Mouse (Mus musculus): ENCODE results near the gene Ablim1.

The Ablim1 gene

GRCm38 (mm10) chr19:57221684-57222235 lies 93.0 kb downstream of the Ablim1 start:
- DNase-seq (ENCODE audit: low spot score) = no peak

- DNase-seq (ENCODE audit: low spot score) = no peak
Measured at GRCm38 (mm10) chr19:57219758-57220157, 95.0 kb downstream of the Ablim1 start.

GRCm38 (mm10) chr19:57217161-57217560 lies 97.6 kb downstream of the Ablim1 start:
- DNase-seq (ENCODE audit: low spot score) = no peak

GRCm38 (mm10) chr19:57215527-57215926 lies 99.2 kb downstream of the Ablim1 start:
- DNase-seq (ENCODE audit: low spot score) = no peak

- DNase-seq (ENCODE audit: low spot score) = no peak
Measured at GRCm38 (mm10) chr19:57212406-57212805, 102.3 kb downstream of the Ablim1 start.

- DNase-seq (ENCODE audit: low spot score) = no peak
Measured at GRCm38 (mm10) chr19:57211444-57212111, 103.1 kb downstream of the Ablim1 start.

- DNase-seq (ENCODE audit: low spot score) = no peak
Measured at GRCm38 (mm10) chr19:57210924-57211323, 103.8 kb downstream of the Ablim1 start.

DNA sequence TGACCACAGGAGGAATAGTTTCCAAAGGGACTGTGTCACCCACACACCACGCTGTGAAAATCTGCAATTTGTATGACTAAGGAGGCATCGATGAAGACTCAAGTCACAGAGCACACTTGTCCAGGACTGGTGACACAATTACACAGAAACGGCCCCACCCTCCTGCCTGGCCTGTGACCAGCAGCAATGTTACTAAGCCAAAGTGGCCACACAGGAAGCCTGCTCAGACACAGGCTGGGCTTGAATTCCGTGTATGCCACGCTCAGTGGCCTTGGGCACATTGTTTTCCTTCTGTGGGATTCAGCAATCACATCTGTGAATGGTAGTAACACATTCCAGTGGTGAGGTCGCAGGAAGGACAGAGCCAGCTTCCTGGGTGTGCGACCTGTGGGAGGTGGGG lies 110.6 kb downstream of the Ablim1 start:
- no peak for DNase-seq (ENCODE audit: low spot score)

DNA sequence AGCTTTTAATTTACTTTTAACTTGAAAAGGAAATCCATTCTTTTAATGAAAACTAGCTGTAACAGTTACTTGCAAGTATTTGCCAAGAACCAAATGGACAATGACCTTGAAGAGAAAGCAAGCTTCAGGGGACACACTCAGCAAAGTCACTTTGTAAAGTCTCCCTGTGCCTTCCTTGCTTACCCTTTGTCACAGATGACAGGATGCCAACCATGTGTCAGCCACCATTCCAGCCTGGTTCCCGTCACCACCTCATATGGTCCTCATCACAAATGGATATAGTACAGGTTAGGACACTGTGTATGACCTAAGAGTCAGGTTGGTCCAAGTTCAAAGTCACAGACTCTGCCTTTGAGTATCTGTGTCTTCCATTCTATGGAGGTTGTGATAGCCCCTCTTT lies 112.2 kb downstream of the Ablim1 start:
- DNase-seq (ENCODE audit: low spot score) = no peak

DNA sequence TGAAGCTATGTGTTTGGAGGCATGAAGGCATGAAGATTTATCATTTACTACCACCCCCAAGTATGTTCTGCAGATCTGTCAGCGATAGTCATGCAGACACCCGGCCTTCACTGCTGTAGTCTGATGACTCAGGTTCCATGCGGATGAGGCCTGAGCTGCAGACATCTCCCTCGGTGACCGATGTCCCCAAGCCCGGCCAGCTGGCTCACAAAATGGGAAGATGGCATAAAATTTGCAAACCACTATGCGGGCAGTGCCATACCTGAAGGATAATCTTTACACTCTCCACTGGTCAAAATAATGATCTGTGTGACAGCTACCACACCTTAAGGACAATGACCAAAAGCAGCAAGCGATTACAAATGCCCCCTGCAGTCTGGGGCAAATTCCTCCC lies 113.6 kb downstream of the Ablim1 start:
- no peak for DNase-seq (ENCODE audit: low spot score)

DNA sequence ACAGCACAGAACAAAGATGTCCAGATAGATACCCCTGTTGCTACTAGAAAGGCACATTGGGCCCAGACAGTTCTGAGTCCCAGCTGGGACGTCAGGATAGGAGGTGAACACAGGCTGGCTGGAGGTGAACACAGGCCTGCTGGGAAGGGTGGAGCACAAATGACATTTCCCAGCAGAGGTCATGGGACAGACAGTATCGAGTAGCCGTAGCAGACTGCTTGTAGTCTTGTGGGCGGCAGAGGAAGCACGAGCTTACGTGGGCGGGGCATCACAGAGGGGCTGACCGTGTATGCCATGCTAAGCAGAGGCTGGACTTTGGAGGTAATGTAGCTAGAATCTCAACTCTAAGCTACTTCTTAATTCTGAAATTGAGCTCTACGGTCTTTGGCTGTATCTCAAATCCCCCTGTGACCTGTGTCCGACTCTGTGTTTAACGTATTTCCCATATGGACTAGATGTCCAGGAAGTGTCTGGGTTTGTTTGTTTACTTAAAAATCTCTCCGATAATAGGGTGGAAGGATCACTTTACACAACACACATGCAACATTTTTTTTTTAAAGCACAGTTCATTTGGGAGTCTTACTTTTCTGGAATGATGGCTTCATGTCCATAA lies 114.1 kb downstream of the Ablim1 start:
- peak; percentile 50 for DNase-seq (ENCODE audit: low spot score)

- DNase-seq (ENCODE audit: low spot score) = peak; percentile 67
Measured at GRCm38 (mm10) chr19:57199361-57199760, 115.4 kb downstream of the Ablim1 start.

DNA sequence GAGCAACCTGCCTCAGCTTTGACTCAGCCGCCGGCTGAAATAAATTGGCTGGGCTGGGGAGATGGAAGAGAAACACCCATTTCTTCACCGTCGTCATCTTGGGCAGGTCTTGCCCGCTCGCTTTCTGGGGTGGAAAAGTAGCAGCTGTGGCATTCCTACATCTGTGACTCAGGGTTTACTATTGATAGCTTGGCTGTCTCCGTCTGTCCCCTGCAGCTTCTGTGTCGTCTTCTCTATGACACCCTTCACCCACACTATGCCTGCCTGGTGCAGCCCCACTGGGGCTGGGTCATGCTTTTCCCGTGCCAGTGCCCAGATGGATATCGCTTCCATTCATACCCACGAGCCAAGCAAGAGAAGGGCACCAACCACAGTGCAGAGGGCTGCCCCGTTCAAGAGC lies 116.2 kb downstream of the Ablim1 start:
- DNase-seq (ENCODE audit: low spot score) = peak; percentile 12

DNA sequence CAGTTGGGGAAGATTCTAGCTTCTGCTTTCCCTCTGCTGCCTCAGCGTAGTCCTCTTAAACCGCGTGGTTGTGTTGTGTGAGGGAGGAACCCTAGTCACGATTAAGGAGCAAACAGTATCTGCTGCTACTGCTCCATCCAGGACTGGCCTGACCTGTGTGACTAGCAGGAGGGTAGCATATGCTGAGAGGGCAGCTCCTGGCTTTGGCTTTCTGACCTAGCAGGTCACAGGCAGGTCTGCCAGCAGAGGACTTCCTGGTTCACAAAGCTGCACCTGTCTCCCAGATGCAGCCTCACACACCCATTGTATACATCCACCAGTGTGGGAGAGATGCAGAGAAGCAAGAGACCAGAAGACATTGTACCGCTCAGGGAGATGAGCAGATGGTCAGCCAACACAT lies 116.7 kb downstream of the Ablim1 start:
- peak; percentile 16 for DNase-seq (ENCODE audit: low spot score)

- peak; percentile 54 for DNase-seq (ENCODE audit: low spot score)
Measured at GRCm38 (mm10) chr19:57197043-57197817, 117.5 kb downstream of the Ablim1 start.

DNA sequence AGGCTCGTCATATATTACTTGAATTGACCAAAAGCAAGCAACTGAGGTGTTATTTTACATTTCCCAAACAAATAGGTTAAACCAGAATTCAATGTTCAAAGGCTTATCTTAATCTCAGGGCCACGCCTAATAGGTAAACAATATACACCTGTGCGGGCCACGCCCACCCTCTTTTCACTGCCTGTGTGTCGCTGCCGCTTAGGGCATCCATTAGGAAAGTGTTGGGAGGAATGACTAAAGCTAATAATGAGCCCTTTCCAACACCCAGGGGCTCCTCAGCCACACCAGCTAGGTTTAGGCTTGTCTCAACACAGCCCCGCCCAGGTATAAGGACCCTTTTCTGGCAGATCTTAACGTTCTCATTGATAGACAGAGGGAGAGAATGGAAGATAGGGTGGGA lies 118.1 kb downstream of the Ablim1 start:
- no peak for DNase-seq (ENCODE audit: low spot score)

GRCm38 (mm10) chr19:57195169-57195930 lies 119.4 kb downstream of the Ablim1 start:
- no peak for DNase-seq (ENCODE audit: low spot score)

- DNase-seq (ENCODE audit: low spot score) = peak; percentile 63
Measured at GRCm38 (mm10) chr19:57193958-57194357, 120.8 kb downstream of the Ablim1 start.

GRCm38 (mm10) chr19:57193382-57193781 lies 121.3 kb downstream of the Ablim1 start:
- DNase-seq (ENCODE audit: low spot score) = no peak

GRCm38 (mm10) chr19:57191109-57191508 lies 123.6 kb downstream of the Ablim1 start:
- no peak for DNase-seq (ENCODE audit: low spot score)

DNA sequence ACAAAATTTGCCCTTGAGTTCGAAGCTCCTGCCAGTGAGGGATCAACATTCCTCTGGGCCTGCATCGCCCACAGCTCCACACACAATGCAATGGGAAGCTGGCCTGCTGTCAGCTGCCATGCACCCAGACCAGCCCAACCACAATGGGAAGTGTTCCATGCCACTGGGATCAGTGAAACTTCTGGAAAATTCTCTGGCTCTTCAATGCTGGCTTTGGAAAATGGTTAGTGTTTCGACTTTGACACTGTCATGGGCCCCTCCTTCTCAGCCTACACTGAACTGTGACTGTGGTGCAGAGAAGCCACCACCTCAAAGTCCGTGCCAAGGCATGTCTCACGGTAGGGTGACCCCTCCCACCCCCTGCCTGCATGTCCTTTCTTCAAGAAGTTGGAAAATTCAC lies 125.3 kb downstream of the Ablim1 start:
- DNase-seq (ENCODE audit: low spot score) = no peak

DNA sequence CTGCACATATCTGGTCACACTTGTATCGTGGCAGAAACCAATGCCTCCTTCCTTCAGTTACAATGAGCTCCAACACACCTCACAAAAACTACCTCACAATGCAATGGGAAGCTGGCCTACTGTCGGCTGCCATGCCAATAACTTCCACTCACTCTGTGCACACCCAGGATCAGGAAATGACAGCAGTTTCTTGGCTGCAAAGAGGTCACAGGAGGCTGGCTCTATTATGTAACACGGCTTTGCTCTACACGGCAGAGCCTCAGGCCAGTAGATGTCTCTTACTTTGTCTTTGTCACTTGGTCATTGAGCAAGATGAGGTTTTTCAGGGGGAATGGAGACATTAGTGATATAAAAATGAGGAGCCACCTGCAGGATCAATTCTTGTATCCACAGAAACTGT lies 126.2 kb downstream of the Ablim1 start:
- DNase-seq (ENCODE audit: low spot score) = no peak
